In the genomic region with DNA sequence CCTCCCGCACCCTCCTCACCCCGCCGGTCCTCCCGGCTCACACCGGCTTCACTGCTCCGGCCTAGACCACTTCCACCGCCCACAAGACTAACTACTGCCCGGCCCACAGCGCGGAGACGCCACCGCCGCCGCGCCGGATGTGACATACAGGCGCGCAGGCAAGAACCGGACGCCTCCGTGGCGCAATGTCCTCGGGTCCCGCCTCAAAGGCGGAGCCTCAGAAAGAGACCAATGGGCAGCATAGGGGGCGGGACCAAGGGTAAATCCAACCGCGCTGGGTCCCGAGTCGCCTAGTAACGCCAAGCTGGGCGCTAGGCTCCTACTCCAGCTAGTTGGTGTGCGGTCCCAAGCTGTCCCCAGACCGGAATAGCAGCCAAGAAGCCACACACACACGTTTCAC, we compare ENCODE assay signal across 8 mouse cellular contexts. TPM values are rescaled to one million over a fixed set of nuclear protein-coding genes. Genes with fewer than 3 reads are reported as not detected.
DNase-seq lines count a peak whose midpoint lies in the region; ATAC-seq and TF ChIP-seq lines count a peak whose summit lies in the region.

A gene (minus strand): TSS at position 148 of the 400 bp plus-strand sequence.

- 0 out of 2 replicates have a peak, but pooled peaks cover 9% of the 10 kb centered on the region for H3K27me3 ChIP-seq in embryonic facial prominence, embryonic 13.5 days
- no peaks in the 10 kb centered on the region for H3K27me3 ChIP-seq in kidney, adult 2 months (replicated peaks; ENCODE audit: control insufficient read depth, insufficient read depth, low read length)
- peaks cover 3% of the 10 kb centered on the region; the same call in 1 of the 2 replicates for H3K27me3 ChIP-seq in limb, embryonic 12.5 days
- H3K27me3 ChIP-seq in midbrain, embryonic 15.5 days (replicated peaks), result 0 out of 2 replicates have a peak, but pooled peaks cover 4% of the 10 kb centered on the region
- H3K27me3 ChIP-seq in spleen, adult 2 months (ENCODE audit: control insufficient read depth, insufficient read depth, low read length), result no peaks in the 10 kb centered on the region

- H3K9me3 ChIP-seq in embryonic facial prominence, embryonic 13.5 days, result no peaks in the 10 kb centered on the region
- no peaks in the 10 kb centered on the region for H3K9me3 ChIP-seq in limb, embryonic 12.5 days
- H3K9me3 ChIP-seq in midbrain, embryonic 15.5 days, result no peaks in the 10 kb centered on the region

- under 1% methylated on average over 29 of the region's 35 CpGs for WGBS in embryonic facial prominence, embryonic 13.5 days
- WGBS in kidney, adult 2 months, result under 1% methylated on average over 35 of the region's 35 CpGs
- 0% methylated on average over 35 of the region's 35 CpGs for WGBS in limb, embryonic 12.5 days
- WGBS in midbrain, embryonic 15.5 days, result under 1% methylated on average over 34 of the region's 35 CpGs
- under 1% methylated on average over 35 of the region's 35 CpGs for WGBS in spleen, adult 2 months

- TF ChIP-seq CTCF in kidney, adult 2 months (conservative IDR thresholded peaks at IDR 0.05; ENCODE audit: insufficient read depth, insufficient read length, low read depth, low read length), result no peak
- no peak for TF ChIP-seq CTCF in spleen, adult 2 months (IDR thresholded peaks at IDR 0.05; ENCODE audit: extremely low read depth, insufficient read depth, insufficient read length, insufficient replicate concordance)

- H3K9ac ChIP-seq in embryonic facial prominence, embryonic 13.5 days, result peak within 1 kb of the TSS; percentile 85
- peak within 1 kb of the TSS; percentile 74 for H3K9ac ChIP-seq in limb, embryonic 12.5 days (replicated peaks)
- peak within 1 kb of the TSS; percentile 72 for H3K9ac ChIP-seq in midbrain, embryonic 15.5 days

- H3K36me3 ChIP-seq in embryonic facial prominence, embryonic 13.5 days, result peaks cover 32% of the 10 kb centered on the region
- H3K36me3 ChIP-seq in kidney, adult 2 months (ENCODE audit: control insufficient read depth, insufficient read depth, low read length), result no peaks in the 10 kb centered on the region
- peaks cover 35% of the 10 kb centered on the region for H3K36me3 ChIP-seq in limb, embryonic 12.5 days
- 0 out of 2 replicates have a peak, but pooled peaks cover 9% of the 10 kb centered on the region for H3K36me3 ChIP-seq in midbrain, embryonic 15.5 days (replicated peaks)
- no peaks in the 10 kb centered on the region; the same call in 1 of the 2 replicates for H3K36me3 ChIP-seq in spleen, adult 2 months (ENCODE audit: control insufficient read depth, insufficient read depth, low read length)

- ATAC-seq in embryonic facial prominence, embryonic 13.5 days (ENCODE audit: insufficient number of reproducible peaks, insufficient read depth, low FRiP score, low TSS enrichment, low read depth), result peak; percentile 95
- peak; percentile 92 for ATAC-seq in limb, embryonic 12.5 days (ENCODE audit: insufficient number of reproducible peaks, insufficient read depth, low FRiP score, low TSS enrichment, low read depth)
- ATAC-seq in midbrain, embryonic 15.5 days (replicated peaks), result peak; percentile 98

- peak within 1 kb of the TSS; percentile 98 for H3K4me2 ChIP-seq in embryonic facial prominence, embryonic 13.5 days
- H3K4me2 ChIP-seq in limb, embryonic 12.5 days, result peak within 1 kb of the TSS; percentile 97
- peak within 1 kb of the TSS; percentile 80 for H3K4me2 ChIP-seq in midbrain, embryonic 15.5 days

- peak within 1 kb of the TSS; percentile 39 for H3K27ac ChIP-seq in embryonic facial prominence, embryonic 13.5 days
- H3K27ac ChIP-seq in kidney, adult 2 months (ENCODE audit: insufficient read depth, low read depth, low read length), result peak within 1 kb of the TSS; percentile 19
- peak within 1 kb of the TSS; percentile 71 for H3K27ac ChIP-seq in limb, embryonic 12.5 days
- H3K27ac ChIP-seq in midbrain, embryonic 15.5 days, result peak within 1 kb of the TSS; percentile 76
- H3K27ac ChIP-seq in spleen, adult 2 months (ENCODE audit: insufficient read depth, low read length), result peak within 1 kb of the TSS; percentile 67

- TF ChIP-seq POLR2A in kidney, adult 2 months (IDR thresholded peaks at IDR 0.05; ENCODE audit: low read depth, low read length), result no peak
- peak; percentile 46; the same call in 1 of the 2 replicates for TF ChIP-seq POLR2A in spleen, adult 2 months (IDR thresholded peaks at IDR 0.05; ENCODE audit: low read depth, low read length)

- H3K4me1 ChIP-seq in embryonic facial prominence, embryonic 13.5 days, result peaks cover 49% of the 10 kb centered on the region
- peaks cover 6% of the 10 kb centered on the region; the same call in 1 of the 2 replicates for H3K4me1 ChIP-seq in kidney, adult 2 months (ENCODE audit: control insufficient read depth, insufficient read depth, low read length)
- H3K4me1 ChIP-seq in limb, embryonic 12.5 days (replicated peaks), result peaks cover 39% of the 10 kb centered on the region
- peaks cover 57% of the 10 kb centered on the region for H3K4me1 ChIP-seq in midbrain, embryonic 15.5 days
- H3K4me1 ChIP-seq in spleen, adult 2 months (ENCODE audit: control insufficient read depth, insufficient read depth, insufficient read length), result peaks cover 16% of the 10 kb centered on the region; the same call in 1 of the 2 replicates

- peak; percentile 91 for DNase-seq in 3134 (ENCODE audit: extremely low read depth, insufficient read length, low spot score)
- DNase-seq in adrenal gland, postnatal 36 days, result peak; percentile 97 to 98
- peak; percentile 98 for DNase-seq in heart, adult 18-20 months
- DNase-seq in kidney, adult 2 months, result peak; percentile 99
- peak; percentile 87 to 94 for DNase-seq in spleen, adult 2 months (ENCODE audit: low read depth in 1 of 2, low spot score in 2 of 2)

- H3K4me3 ChIP-seq in embryonic facial prominence, embryonic 13.5 days, result peak within 1 kb of the TSS; percentile 80
- peak within 1 kb of the TSS; percentile 66 for H3K4me3 ChIP-seq in kidney, adult 2 months (ENCODE audit: insufficient read depth, low read depth, low read length)
- peak within 1 kb of the TSS; percentile 80 for H3K4me3 ChIP-seq in limb, embryonic 12.5 days (replicated peaks)
- peak within 1 kb of the TSS; percentile 70 for H3K4me3 ChIP-seq in midbrain, embryonic 15.5 days
- H3K4me3 ChIP-seq in spleen, adult 2 months (ENCODE audit: extremely low read depth, insufficient read depth, insufficient read length), result peak within 1 kb of the TSS; percentile 87

RNA-seq across cellular contexts. Expression of the gene that starts here (rescaled TPM):
- 1 to 10 TPM; 8.6 to 9.7 TPM for total RNA-seq in adrenal gland, postnatal 36 days (2021)
- polyA plus RNA-seq in embryonic facial prominence, embryonic 13.5 days (2015; fragmentation: Nextera tagmentation; extraction: Ambion mirVana), result 17.5 and 22.9 TPM in 2 replicates
- total RNA-seq in heart, adult 18-20 months (2021), result 1 to 10 TPM; 3.4 to 3.6 TPM
- 11.0 and 13.8 TPM in 2 replicates for polyA plus RNA-seq in kidney, adult 2 months (2012; rRNA removed)
- polyA plus RNA-seq in limb, embryonic 12.5 days (2016; fragmentation: Nextera tagmentation; extraction: Ambion mirVana), result 25.6 and 30.5 TPM in 2 replicates
- polyA plus RNA-seq in midbrain, embryonic 15.5 days (2015; fragmentation: Nextera tagmentation; extraction: Ambion mirVana), result 22.1 and 23.9 TPM in 2 replicates
- polyA plus RNA-seq in spleen, adult 2 months (2012; rRNA removed), result 18.9 and 21.3 TPM in 2 replicates

Comparison
In these comparisons a context has a peak if more than half of its experiments do, and no peak if none do; other contexts are left out.
1. Peak in every context shown above with its lines: DNase-seq, ATAC-seq, H3K4me3 ChIP-seq and H3K27ac ChIP-seq.
2. H3K27ac ChIP-seq: peak in every context shown above with its lines; median percentile 76 in midbrain, embryonic 15.5 days; 71 in limb, embryonic 12.5 days; 67 in spleen, adult 2 months; 39 in embryonic facial prominence, embryonic 13.5 days; 19 in kidney, adult 2 months.